Mouse (Mus musculus) heart, adult 11 months (tissue): ENCODE data around the gene Slc15a2.

Experiments
- DNase-seq: peaks from one replicate; pipeline ENCODE4 v3.0.0; 2022

Slc15a2 gene

DNA sequence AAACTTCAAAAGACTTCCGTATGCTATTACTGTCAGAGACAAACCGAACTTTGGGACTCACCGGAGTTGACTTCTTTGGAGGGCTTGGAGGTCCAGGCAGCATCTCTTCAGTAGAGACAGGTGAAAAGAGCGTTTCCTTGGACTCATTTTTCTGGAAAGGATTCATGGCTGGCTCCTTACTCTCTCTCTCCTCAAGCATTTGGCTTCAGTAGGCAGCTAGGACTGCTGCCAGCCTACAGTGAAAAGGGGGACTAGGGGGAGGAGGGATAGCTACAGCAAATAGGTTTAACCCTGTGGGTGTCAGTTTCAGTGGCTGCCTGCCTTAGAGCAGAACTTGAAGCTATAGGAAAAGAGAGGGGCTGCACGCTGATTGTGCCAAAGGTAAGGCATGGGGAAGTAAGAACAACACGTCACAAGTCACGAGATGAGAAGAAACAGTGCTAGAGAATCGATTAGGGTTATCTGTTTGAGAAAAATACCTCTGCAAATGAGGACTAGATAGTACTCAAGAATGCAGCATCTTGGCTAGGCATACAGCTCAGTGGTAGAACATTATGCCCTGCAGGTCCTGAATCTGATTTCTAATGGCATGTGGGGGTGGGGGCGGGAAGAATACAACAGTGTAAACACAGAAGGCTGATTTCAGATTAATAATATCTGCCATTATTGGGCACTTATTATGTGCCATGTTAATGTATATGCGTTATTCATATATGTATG, at the start of gene Slc15a2:
Gene Slc15a2, minus strand, starts transcription at position 369 of the 720 bp plus-strand sequence.
- DNase-seq: peak; percentile 88

- peak; percentile 74 for DNase-seq
These were observed 44.1 kb upstream of the Slc15a2 start for GRCm38 (mm10) chr16:36828820-36829219.

DNA sequence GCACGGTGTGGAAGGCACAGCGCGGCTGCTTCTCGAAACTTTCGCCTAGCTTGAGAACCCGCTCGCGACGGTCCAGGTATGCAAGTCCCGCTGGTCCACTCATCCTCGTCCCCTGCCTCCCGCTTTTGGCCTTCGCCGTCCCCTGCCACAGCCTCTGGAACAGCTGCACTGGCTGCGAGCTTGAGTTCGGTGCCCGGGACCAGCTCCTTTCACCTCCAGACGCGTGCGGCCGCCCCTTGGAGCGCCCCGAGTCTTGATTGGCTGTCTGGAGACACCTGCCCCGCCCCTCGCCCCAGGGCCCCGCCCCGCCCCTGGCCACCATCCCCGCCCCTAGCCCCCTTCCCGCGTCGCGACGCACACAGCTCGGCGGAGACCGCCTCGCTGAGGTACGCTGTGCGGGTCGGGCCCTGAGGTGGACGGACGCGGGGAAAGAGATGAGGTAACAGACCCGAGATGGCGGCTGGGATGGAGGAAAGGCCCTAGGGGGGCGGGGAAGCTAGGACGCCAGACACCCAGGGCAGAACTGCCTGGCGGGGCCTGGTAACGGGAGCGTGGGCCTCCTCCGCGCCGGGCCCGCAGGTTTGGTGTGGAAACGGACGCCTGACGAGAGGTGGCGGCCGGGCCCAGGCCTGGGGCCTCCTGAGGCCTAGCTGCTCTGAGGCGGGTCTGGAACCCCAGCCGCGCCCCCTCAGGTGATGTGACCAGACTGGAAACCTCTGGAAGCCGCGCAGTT, 43.5 kb upstream of the Slc15a2 start, which contains the start of gene Iqcb1:
Gene Iqcb1, plus strand, starts transcription at position 332 of the 733 bp plus-strand sequence.
- peak; percentile 99 for DNase-seq

GRCm38 (mm10) chr16:36827611-36828053, 42.9 kb upstream of the Slc15a2 start:
- no peak for DNase-seq

GRCm38 (mm10) chr16:36821474-36821873, 36.7 kb upstream of the Slc15a2 start:
- peak; percentile 81 for DNase-seq

- DNase-seq: no peak
These were observed 36.0 kb upstream of the Slc15a2 start for GRCm38 (mm10) chr16:36820747-36821146.

GRCm38 (mm10) chr16:36820016-36820415, 35.3 kb upstream of the Slc15a2 start:
- no peak for DNase-seq

GRCm38 (mm10) chr16:36817321-36817926, 32.7 kb upstream of the Slc15a2 start:
- DNase-seq: peak; percentile 97

- DNase-seq: peak; percentile 66
These were observed 32.2 kb upstream of the Slc15a2 start for GRCm38 (mm10) chr16:36816916-36817315.

GRCm38 (mm10) chr16:36813680-36814079, 28.9 kb upstream of the Slc15a2 start:
- peak; percentile 70 for DNase-seq

DNA sequence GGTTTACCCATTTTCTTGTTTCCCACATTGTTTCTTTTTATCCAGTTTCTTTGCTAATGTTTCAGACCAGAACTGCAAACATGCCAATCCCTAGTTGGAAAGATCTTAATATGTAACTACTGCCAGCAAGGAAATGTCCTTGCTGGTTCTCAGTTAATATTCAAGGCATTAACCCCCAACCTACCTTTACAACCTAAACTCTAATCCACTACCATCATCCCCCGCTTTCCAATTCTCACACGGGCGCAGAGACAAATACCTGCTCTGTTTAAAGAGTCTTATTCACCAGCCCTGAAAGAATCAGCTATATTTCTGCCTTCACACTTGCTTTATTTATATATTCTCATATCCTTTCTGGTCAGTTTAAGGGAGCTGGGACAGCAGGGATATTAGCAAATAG, 23.9 kb upstream of the Slc15a2 start:
- DNase-seq: no peak

- no peak for DNase-seq
These were observed 17.6 kb upstream of the Slc15a2 start for GRCm38 (mm10) chr16:36802361-36802760.

DNA sequence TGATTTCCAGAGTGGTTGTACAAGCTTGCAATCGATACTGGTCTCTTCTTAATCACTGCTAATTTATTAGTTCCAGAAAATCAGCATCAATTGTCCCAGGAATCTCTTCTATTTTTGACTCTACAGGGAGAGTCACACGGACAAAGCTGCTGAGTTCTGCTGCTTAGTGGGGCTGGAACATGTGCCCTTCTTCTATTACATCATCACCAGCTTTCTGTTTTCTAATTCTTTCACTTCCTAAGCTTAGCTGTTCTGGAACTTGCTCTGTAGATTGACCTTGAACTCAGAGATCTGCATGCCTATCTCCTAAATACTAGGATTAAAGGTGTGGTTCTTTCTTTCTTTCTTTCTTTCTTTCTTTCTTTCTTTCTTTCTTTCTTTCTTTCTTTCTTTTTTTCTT, 13.6 kb upstream of the Slc15a2 start:
- DNase-seq: no peak

GRCm38 (mm10) chr16:36794976-36795375, 10.2 kb upstream of the Slc15a2 start:
- DNase-seq: no peak

- DNase-seq: peak; percentile 23
These were observed 5.4 kb upstream of the Slc15a2 start for GRCm38 (mm10) chr16:36790166-36790565.

DNA sequence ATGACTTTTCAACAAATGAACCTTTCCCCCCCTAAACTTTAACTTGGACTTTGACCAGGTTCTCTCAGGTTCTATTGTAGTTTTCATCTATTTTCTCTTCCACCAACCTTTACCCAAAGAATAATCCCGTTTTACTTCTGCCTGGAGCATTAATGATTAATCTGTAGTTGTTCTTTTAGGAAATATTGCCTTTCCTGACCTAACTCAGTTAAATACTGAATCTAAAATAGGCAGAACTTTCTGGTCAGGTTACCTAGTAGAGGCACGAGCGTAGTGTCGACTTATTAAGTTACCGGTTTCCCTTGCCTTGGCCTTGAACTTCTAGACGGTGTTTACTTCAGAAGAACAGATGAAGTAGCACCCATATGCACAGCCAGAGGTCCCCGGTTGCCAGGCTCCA, 1.7 kb upstream of the Slc15a2 start:
- no peak for DNase-seq

DNA sequence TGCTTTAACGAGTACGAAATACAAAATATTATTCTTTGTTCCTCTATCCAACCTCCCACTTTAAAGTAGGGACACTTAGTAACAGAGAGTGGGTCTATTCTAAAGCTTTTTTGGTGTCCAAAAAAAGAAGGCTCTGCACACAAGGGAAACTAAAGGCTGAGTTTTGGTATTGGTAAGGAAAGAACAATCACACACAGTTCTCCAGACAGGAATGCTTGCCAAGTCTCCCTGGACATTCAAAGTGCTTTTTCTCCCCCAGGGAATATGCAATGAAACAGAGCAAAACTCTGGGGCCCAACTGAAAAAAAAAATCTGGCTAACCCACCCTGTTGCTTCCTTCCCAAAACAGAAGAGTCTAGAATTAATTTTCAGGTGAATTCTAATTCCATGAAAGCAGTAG, 616 bp downstream of the Slc15a2 start:
- no peak for DNase-seq

DNA sequence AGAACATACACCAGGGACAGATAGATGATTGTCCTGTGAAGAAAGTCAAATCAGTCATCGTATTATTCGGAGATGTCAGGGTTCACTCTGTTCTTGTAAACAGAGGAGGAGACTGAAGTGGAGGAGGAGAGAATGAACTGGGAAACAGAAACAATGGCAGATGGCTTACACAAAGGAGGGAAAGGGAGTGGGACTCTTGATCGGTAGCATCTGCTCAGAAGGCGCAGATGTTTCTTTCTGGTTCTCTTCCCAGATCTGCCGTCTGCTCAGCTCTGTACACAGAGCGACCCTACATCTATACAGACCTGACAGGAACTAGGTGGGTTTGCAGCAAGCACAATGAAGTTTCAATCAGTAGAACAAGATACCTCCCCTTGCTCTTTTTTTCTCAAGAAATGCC, 9.1 kb downstream of the Slc15a2 start:
- DNase-seq: peak; percentile 59

GRCm38 (mm10) chr16:36772996-36773395, 11.8 kb downstream of the Slc15a2 start:
- peak; percentile 23 for DNase-seq

- DNase-seq: peak; percentile 54
These were observed 13.1 kb downstream of the Slc15a2 start for GRCm38 (mm10) chr16:36771703-36772102.

GRCm38 (mm10) chr16:36771244-36771643, 13.5 kb downstream of the Slc15a2 start:
- DNase-seq: no peak

DNA sequence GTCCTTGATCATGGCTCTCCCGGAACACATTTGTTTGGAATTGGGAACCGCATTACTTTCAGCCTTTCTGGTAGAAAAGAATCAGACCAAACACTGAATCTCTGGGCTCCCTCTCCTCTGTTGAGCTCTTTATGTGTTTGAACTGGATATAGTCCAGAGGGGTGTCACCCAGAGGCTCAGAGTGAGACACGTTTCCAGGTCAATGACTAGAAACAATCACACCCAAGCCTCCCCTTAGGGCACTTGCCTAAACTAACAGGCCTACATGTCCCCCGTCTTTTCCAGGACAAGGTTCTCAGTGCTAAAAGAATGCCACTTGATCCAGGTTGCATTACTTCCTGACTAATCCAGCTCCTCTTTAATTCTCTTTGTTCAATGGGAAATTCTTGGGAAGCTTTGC, 13.9 kb downstream of the Slc15a2 start:
- DNase-seq: peak; percentile 39

DNA sequence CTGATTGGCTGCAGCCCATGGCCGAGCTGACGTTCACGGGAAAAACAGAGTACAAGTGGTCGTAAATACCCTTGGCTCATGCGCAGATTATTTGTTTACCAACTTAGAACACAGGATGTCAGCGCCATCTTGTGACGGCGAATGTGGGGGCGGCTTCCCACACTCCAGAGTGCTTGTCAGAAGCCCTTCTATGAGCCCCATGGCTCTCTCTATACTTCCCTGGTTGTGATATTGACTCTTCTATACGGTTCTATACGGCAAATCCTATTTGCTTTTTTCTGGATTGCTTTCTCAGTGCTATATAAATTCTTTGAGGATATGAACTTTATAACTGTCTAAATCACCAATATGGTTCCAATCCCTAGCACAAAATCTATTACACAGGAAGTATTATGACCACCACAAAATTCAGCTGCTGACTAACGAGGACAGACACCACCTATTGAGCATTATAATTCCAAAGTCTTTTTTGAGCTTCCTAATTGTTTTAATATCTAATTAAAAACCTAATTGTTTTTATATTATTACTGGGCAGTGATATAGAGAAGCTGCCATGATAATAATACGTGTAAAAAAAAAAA, 14.5 kb downstream of the Slc15a2 start:
- peak; percentile 74 for DNase-seq
